Mouse (Mus musculus): ENCODE data around the gene Gpr137.

GRCm38 (mm10) chr19:6914540-6914939 lies 27.7 kb downstream of the Gpr137 start:
- TF ChIP-seq CTCF (IDR thresholded peaks at IDR 0.05; ENCODE audit: low read depth, low read length) (no peak), POLR2AphosphoS5 (IDR thresholded peaks at IDR 0.05; ENCODE audit: insufficient replicate concordance, low read depth, low read length) (no peak; the same call in 1 of the 2 replicates)
